Mouse (Mus musculus): Measurements from ENCODE around the gene Traf5. TPM values are rescaled to one million over a fixed set of nuclear protein-coding genes. Genes with fewer than 3 reads are reported as not detected.

Traf5 gene
- polyA plus RNA-seq, 1 experiment from 2014 or later, result 5.9 TPM

- 87% methylated on average over 2 of the region's 2 CpGs for WGBS
- Histone ChIP-seq H3K4me2 (replicated peaks; ENCODE audit: low read depth, low read length) (no peak overlapping the region), H3K4me3 (ENCODE audit: low read depth, low read length) (no peak overlapping the region), H3K27ac (ENCODE audit: low read depth, low read length) (no peak overlapping the region), H3K4me1 (replicated peaks; ENCODE audit: control insufficient read depth, insufficient read depth, low read length) (no peaks in the 10 kb centered on the region), H3K27me3 (ENCODE audit: control insufficient read depth, insufficient read depth, low read length) (no peaks in the 10 kb centered on the region), H3K36me3 (ENCODE audit: control insufficient read depth, insufficient read depth, low read length) (no peaks in the 10 kb centered on the region), H3K9ac (ENCODE audit: low read depth, low read length) (no peak overlapping the region), H3K9me3 (ENCODE audit: control insufficient read depth, low read length) (no peaks in the 10 kb centered on the region)
- DNase-seq (ENCODE audit: low spot score) (no peak), ATAC-seq (ENCODE audit: low FRiP score) (no peak)
These were observed 135.5 kb downstream of the Traf5 start for GRCm38 (mm10) chr1:191956871-191957270.

GRCm38 (mm10) chr1:191956261-191956660 is 136.1 kb downstream of the Traf5 start:
- H3K4me2 ChIP-seq (replicated peaks; ENCODE audit: low read depth, low read length), result no peak overlapping the region
- no peaks in the 10 kb centered on the region for H3K4me1 ChIP-seq (replicated peaks; ENCODE audit: control insufficient read depth, insufficient read depth, low read length)
- H3K9me3 ChIP-seq (ENCODE audit: control insufficient read depth, low read length), result no peaks in the 10 kb centered on the region
- no peak overlapping the region for H3K4me3 ChIP-seq (ENCODE audit: low read depth, low read length)
- WGBS, result 84% methylated on average over 3 of the region's 3 CpGs
- H3K36me3 ChIP-seq (ENCODE audit: control insufficient read depth, insufficient read depth, low read length), result no peaks in the 10 kb centered on the region
- H3K27ac ChIP-seq (ENCODE audit: low read depth, low read length), result no peak overlapping the region
- no peaks in the 10 kb centered on the region for H3K27me3 ChIP-seq (ENCODE audit: control insufficient read depth, insufficient read depth, low read length)
- ATAC-seq (ENCODE audit: low FRiP score) (no peak), DNase-seq (ENCODE audit: low spot score) (no peak)
- H3K9ac ChIP-seq (ENCODE audit: low read depth, low read length), result no peak overlapping the region

DNA sequence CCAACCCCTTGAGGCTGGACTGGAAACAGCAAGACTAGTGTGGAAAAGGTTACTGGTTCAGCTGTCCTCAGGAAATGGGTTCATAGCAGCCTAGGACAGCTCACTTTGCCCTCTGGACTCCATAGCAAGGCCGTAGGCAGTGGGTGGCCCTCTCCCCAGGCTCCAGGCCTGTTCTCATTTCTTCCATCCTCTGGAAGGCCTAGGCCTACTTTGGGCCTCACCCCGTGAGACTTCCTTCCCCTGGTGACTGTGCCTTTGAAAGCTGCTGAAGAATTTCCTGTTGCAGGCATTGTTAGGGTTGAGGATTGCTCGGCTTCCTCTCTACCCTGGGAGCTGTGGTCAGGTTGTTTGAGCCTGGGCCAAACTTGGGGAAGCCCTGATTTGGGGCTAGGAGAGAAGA is 137.3 kb downstream of the Traf5 start:
- H3K27me3 ChIP-seq (ENCODE audit: control insufficient read depth, insufficient read depth, low read length), result no peaks in the 10 kb centered on the region
- H3K9ac ChIP-seq (ENCODE audit: low read depth, low read length), result no peak overlapping the region
- ATAC-seq (ENCODE audit: low FRiP score) (no peak), DNase-seq (ENCODE audit: low spot score) (no peak)
- H3K4me2 ChIP-seq (replicated peaks; ENCODE audit: low read depth, low read length), result no peak overlapping the region
- no peak overlapping the region for H3K27ac ChIP-seq (ENCODE audit: low read depth, low read length)
- H3K4me1 ChIP-seq (replicated peaks; ENCODE audit: control insufficient read depth, insufficient read depth, low read length), result no peaks in the 10 kb centered on the region
- WGBS, result 67% methylated on average over 3 of the region's 3 CpGs
- no peaks in the 10 kb centered on the region for H3K36me3 ChIP-seq (ENCODE audit: control insufficient read depth, insufficient read depth, low read length)
- no peak overlapping the region for H3K4me3 ChIP-seq (ENCODE audit: low read depth, low read length)
- no peaks in the 10 kb centered on the region for H3K9me3 ChIP-seq (ENCODE audit: control insufficient read depth, low read length)

GRCm38 (mm10) chr1:191952733-191953335 is 139.5 kb downstream of the Traf5 start:
- no peak overlapping the region for H3K9ac ChIP-seq (ENCODE audit: low read depth, low read length)
- no peak overlapping the region for H3K27ac ChIP-seq (ENCODE audit: low read depth, low read length)
- no peaks in the 10 kb centered on the region for H3K4me1 ChIP-seq (replicated peaks; ENCODE audit: control insufficient read depth, insufficient read depth, low read length)
- no peak overlapping the region for H3K4me2 ChIP-seq (replicated peaks; ENCODE audit: low read depth, low read length)
- no peak for ATAC-seq (ENCODE audit: low FRiP score)
- no peaks in the 10 kb centered on the region for H3K27me3 ChIP-seq (ENCODE audit: control insufficient read depth, insufficient read depth, low read length)
- H3K9me3 ChIP-seq (ENCODE audit: control insufficient read depth, low read length), result no peaks in the 10 kb centered on the region
- 89% methylated on average over 11 of the region's 11 CpGs for WGBS
- no peak overlapping the region for H3K4me3 ChIP-seq (ENCODE audit: low read depth, low read length)
- no peak for DNase-seq (ENCODE audit: low spot score)
- no peaks in the 10 kb centered on the region for H3K36me3 ChIP-seq (ENCODE audit: control insufficient read depth, insufficient read depth, low read length)

GRCm38 (mm10) chr1:191950611-191951010 is 141.7 kb downstream of the Traf5 start:
- no peak overlapping the region for H3K9ac ChIP-seq (ENCODE audit: low read depth, low read length)
- H3K4me2 ChIP-seq (replicated peaks; ENCODE audit: low read depth, low read length), result no peak overlapping the region
- 62% methylated on average over 2 of the region's 2 CpGs for WGBS
- no peaks in the 10 kb centered on the region for H3K36me3 ChIP-seq (ENCODE audit: control insufficient read depth, insufficient read depth, low read length)
- no peak overlapping the region for H3K27ac ChIP-seq (ENCODE audit: low read depth, low read length)
- H3K9me3 ChIP-seq (ENCODE audit: control insufficient read depth, low read length), result no peaks in the 10 kb centered on the region
- no peaks in the 10 kb centered on the region for H3K4me1 ChIP-seq (replicated peaks; ENCODE audit: control insufficient read depth, insufficient read depth, low read length)
- ATAC-seq (ENCODE audit: low FRiP score) (no peak), DNase-seq (ENCODE audit: low spot score) (no peak)
- H3K4me3 ChIP-seq (ENCODE audit: low read depth, low read length), result no peak overlapping the region
- no peaks in the 10 kb centered on the region for H3K27me3 ChIP-seq (ENCODE audit: control insufficient read depth, insufficient read depth, low read length)

DNA sequence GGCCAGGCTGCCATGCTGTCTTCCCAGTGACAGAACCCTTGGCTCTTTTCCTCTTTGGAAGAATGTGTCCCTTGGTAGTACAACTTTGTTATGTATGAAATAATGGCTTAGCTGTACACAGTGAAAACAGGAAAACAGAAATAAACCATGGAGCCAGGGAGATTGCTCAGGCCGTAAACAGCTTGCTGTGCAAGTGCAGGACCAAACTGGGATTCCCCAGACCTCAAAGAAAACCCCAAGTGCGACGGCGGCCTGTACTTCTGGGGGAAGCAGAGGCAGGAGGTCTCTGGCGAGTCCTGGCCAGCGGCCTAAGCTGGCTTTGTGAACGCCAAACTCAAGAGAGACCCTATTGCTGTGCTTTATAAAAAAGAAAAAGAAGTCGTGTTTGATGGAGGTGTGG is 143.8 kb downstream of the Traf5 start:
- ATAC-seq (ENCODE audit: low FRiP score), result no peak
- H3K4me2 ChIP-seq (replicated peaks; ENCODE audit: low read depth, low read length), result no peak overlapping the region
- DNase-seq (ENCODE audit: low spot score), result no peak
- H3K4me3 ChIP-seq (ENCODE audit: low read depth, low read length), result no peak overlapping the region
- H3K9ac ChIP-seq (ENCODE audit: low read depth, low read length), result no peak overlapping the region
- no peaks in the 10 kb centered on the region for H3K36me3 ChIP-seq (ENCODE audit: control insufficient read depth, insufficient read depth, low read length)
- WGBS, result 89% methylated on average over 8 of the region's 8 CpGs
- H3K27me3 ChIP-seq (ENCODE audit: control insufficient read depth, insufficient read depth, low read length), result no peaks in the 10 kb centered on the region
- no peaks in the 10 kb centered on the region for H3K9me3 ChIP-seq (ENCODE audit: control insufficient read depth, low read length)
- H3K27ac ChIP-seq (ENCODE audit: low read depth, low read length), result no peak overlapping the region
- no peaks in the 10 kb centered on the region for H3K4me1 ChIP-seq (replicated peaks; ENCODE audit: control insufficient read depth, insufficient read depth, low read length)

GRCm38 (mm10) chr1:191947796-191948195 is 144.6 kb downstream of the Traf5 start:
- ATAC-seq (ENCODE audit: low FRiP score) (no peak), DNase-seq (ENCODE audit: low spot score) (no peak)
- no peak overlapping the region for H3K27ac ChIP-seq (ENCODE audit: low read depth, low read length)
- H3K4me1 ChIP-seq (replicated peaks; ENCODE audit: control insufficient read depth, insufficient read depth, low read length), result no peaks in the 10 kb centered on the region
- H3K4me3 ChIP-seq (ENCODE audit: low read depth, low read length), result no peak overlapping the region
- H3K9ac ChIP-seq (ENCODE audit: low read depth, low read length), result no peak overlapping the region
- 78% methylated on average over 8 of the region's 8 CpGs for WGBS
- no peaks in the 10 kb centered on the region for H3K9me3 ChIP-seq (ENCODE audit: control insufficient read depth, low read length)
- no peak overlapping the region for H3K4me2 ChIP-seq (replicated peaks; ENCODE audit: low read depth, low read length)
- H3K36me3 ChIP-seq (ENCODE audit: control insufficient read depth, insufficient read depth, low read length), result no peaks in the 10 kb centered on the region
- H3K27me3 ChIP-seq (ENCODE audit: control insufficient read depth, insufficient read depth, low read length), result no peaks in the 10 kb centered on the region

Other genes with a start within 250 kb of the Traf5 start
- 1.9 and 2.6 TPM in 2 replicates for gene Slc30a1, start 185.8 kb downstream of the Traf5 start, polyA plus RNA-seq (2014; fragmentation: Nextera tagmentation; extraction: Ambion mirVana)
- gene Rd3, start 115.2 kb downstream of the Traf5 start, polyA plus RNA-seq (2014; fragmentation: Nextera tagmentation; extraction: Ambion mirVana), result 2.1 and 3.8 TPM in 2 replicates
- gene Rcor3, start 45.5 kb upstream of the Traf5 start, polyA plus RNA-seq (2014; fragmentation: Nextera tagmentation; extraction: Ambion mirVana), result 20.3 and 22.2 TPM in 2 replicates
- gene Kcnh1, start 98.2 kb upstream of the Traf5 start, polyA plus RNA-seq (2014; fragmentation: Nextera tagmentation; extraction: Ambion mirVana), result 0.40 and 0.64 TPM in 2 replicates

Data from hindbrain, embryonic 11.5 days (tissue).